Mouse (Mus musculus) MEL (cell line): ENCODE measurements at regions not wholly inside any gene's neighbourhood (a gene's known extent, or its start where the extent isn't known, plus 50 kb on each side); places are given as distances from the start of the nearest gene placed in this dataset.

Experiments
- DNase-seq: peaks from one replicate; pipeline ENCODE4 v3.0.0; 2011; ENCODE audit warnings: low read depth, low spot score
- H3K27ac ChIP-seq: 2 replicates; pipeline ENCODE4 v1.5.1; 2012; ENCODE audit warnings: low read depth, mild to moderate bottlenecking, control low read depth, low read length, moderate library complexity; ENCODE audit not compliant: control insufficient read depth
- H3K27me3 ChIP-seq, 2 experiments: fragments of 150-350 bp in 1 of 2; sonication (generic) in 1 of 2; 2 replicates each; pipeline ENCODE4 v1.6.1; 2012; ENCODE audit warnings: low read length in 2 of 2, mild to moderate bottlenecking in 2 of 2, improper control_type of control experiment in 1 of 2, moderate library complexity in 1 of 2; ENCODE audit not compliant: insufficient read depth in 2 of 2, control insufficient read depth in 1 of 2
- H3K36me3 ChIP-seq, 2 experiments: 2 replicates each; pipeline ENCODE4 v1.6.1; 2012 to 2014; ENCODE audit warnings: low read length in 2 of 2, improper control_type of control experiment in 1 of 2, inconsistent platforms in 1 of 2, mild to moderate bottlenecking in 1 of 2; ENCODE audit not compliant: insufficient read depth in 2 of 2, control insufficient read depth in 1 of 2
- H3K4me1 ChIP-seq, 2 experiments: fragments of 150-350 bp in 1 of 2; sonication (generic) in 1 of 2; 2 replicates each; pipeline ENCODE4 v1.6.1; 2012; ENCODE audit warnings: low read length in 2 of 2, improper control_type of control experiment in 1 of 2, mild to moderate bottlenecking in 1 of 2; ENCODE audit not compliant: insufficient read depth in 2 of 2, control insufficient read depth in 1 of 2
- H3K4me3 ChIP-seq, 2 experiments: fragments of 150-350 bp in 1 of 2; sonication (generic) in 1 of 2; 2 replicates each; pipeline ENCODE4 v1.5.1; 2012; ENCODE audit warnings: low read depth in 2 of 2, low read length in 2 of 2, mild to moderate bottlenecking in 2 of 2, moderate library complexity in 2 of 2, control low read depth in 1 of 2, improper control_type of control experiment in 1 of 2; ENCODE audit not compliant: control insufficient read depth in 1 of 2, insufficient read depth in 1 of 2
- H3K79me2 ChIP-seq: 2 replicates; pipeline ENCODE4 v1.6.1; 2012; ENCODE audit warnings: mild to moderate bottlenecking, low read length, moderate library complexity; ENCODE audit not compliant: control insufficient read depth, poor library complexity, insufficient read depth
- H3K9ac ChIP-seq: 2 replicates; pipeline ENCODE4 v1.6.1; 2012; ENCODE audit warnings: low read depth, mild to moderate bottlenecking, control low read depth, low read length, moderate library complexity; ENCODE audit not compliant: control insufficient read depth, poor library complexity, severe bottlenecking
- H3K9me3 ChIP-seq: fragments of 150-350 bp; sonication (generic); replicated peaks from 2 replicates; pipeline ENCODE4 v1.6.1; 2012; ENCODE audit warnings: mild to moderate bottlenecking, low read length, improper control_type of control experiment, moderate library complexity; ENCODE audit not compliant: insufficient read depth
- BHLHE40 ChIP-seq: IDR thresholded peaks from 2 replicates; pipeline ENCODE4 v1.6.1; 2012; ENCODE audit warnings: low read depth, mild to moderate bottlenecking, inconsistent platforms, low read length, improper control_type of control experiment, borderline replicate concordance
- CHD1 ChIP-seq: IDR thresholded peaks from 2 replicates; pipeline ENCODE4 v1.6.1; 2012; ENCODE audit warnings: low read depth, mild to moderate bottlenecking, inconsistent platforms, low read length, improper control_type of control experiment
- CHD2 ChIP-seq: IDR thresholded peaks from 2 replicates; pipeline ENCODE4 v1.6.1; 2011; ENCODE audit warnings: low read length, improper control_type of control experiment
- CTCF ChIP-seq, 3 experiments: IDR thresholded peaks in 2 of 3; conservative IDR thresholded peaks in 1 of 3; 2 replicates each; pipeline ENCODE4 v1.5.1; 2011 to 2012; ENCODE audit warnings: low read length in 3 of 3, low read depth in 2 of 3, mild to moderate bottlenecking in 2 of 3, improper control_type of control experiment in 1 of 3, inconsistent platforms in 1 of 3, mixed read lengths in 1 of 3, moderate library complexity in 1 of 3; ENCODE audit not compliant: control insufficient read depth in 1 of 3, insufficient read depth in 1 of 3, poor library complexity in 1 of 3, severe bottlenecking in 1 of 3
- ELF1 ChIP-seq: IDR thresholded peaks from 2 replicates; pipeline ENCODE4 v1.6.1; 2014; ENCODE audit warnings: low read depth, mild to moderate bottlenecking, inconsistent platforms, low read length, improper control_type of control experiment, moderate library complexity
- MAZ ChIP-seq: IDR thresholded peaks from 2 replicates; pipeline ENCODE4 v1.6.1; 2012; ENCODE audit warnings: low read depth, mild to moderate bottlenecking, inconsistent platforms, low read length, improper control_type of control experiment
- MEF2A ChIP-seq: IDR thresholded peaks from 2 replicates; pipeline ENCODE4 v1.6.1; 2014; ENCODE audit warnings: low read depth, mild to moderate bottlenecking, inconsistent platforms, low read length, improper control_type of control experiment; ENCODE audit not compliant: poor library complexity, insufficient replicate concordance, severe bottlenecking; ENCODE audit errors: extremely low read depth
- MYB ChIP-seq: IDR thresholded peaks from 2 replicates; pipeline ENCODE4 v1.6.1; 2011; ENCODE audit warnings: mild to moderate bottlenecking, low read depth, low read length, improper control_type of control experiment
- NELFE ChIP-seq: IDR thresholded peaks from 2 replicates; pipeline ENCODE4 v1.6.1; 2011; ENCODE audit warnings: low read depth, low read length, improper control_type of control experiment
- NRF1 ChIP-seq: IDR thresholded peaks from 2 replicates; pipeline ENCODE4 v1.6.1; 2014; ENCODE audit warnings: low read depth, mild to moderate bottlenecking, inconsistent platforms, low read length, improper control_type of control experiment, moderate library complexity; ENCODE audit not compliant: poor library complexity, insufficient read depth, severe bottlenecking
- POLR2AphosphoS2 ChIP-seq: IDR thresholded peaks from 2 replicates; pipeline ENCODE4 v1.6.1; 2011; ENCODE audit warnings: low read length, improper control_type of control experiment
- RAD21 ChIP-seq: IDR thresholded peaks from 2 replicates; pipeline ENCODE4 v1.6.1; 2011; ENCODE audit warnings: mild to moderate bottlenecking, low read depth, low read length, improper control_type of control experiment
- RCOR1 ChIP-seq: IDR thresholded peaks from 2 replicates; pipeline ENCODE4 v1.6.1; 2012; ENCODE audit warnings: low read depth, mild to moderate bottlenecking, inconsistent platforms, low read length, improper control_type of control experiment
- SMC3 ChIP-seq: IDR thresholded peaks from 2 replicates; pipeline ENCODE4 v1.6.1; 2011; ENCODE audit warnings: low read depth, low read length, improper control_type of control experiment
- UBTF ChIP-seq: IDR thresholded peaks from 2 replicates; pipeline ENCODE4 v1.6.1; 2012; ENCODE audit warnings: low read depth, mild to moderate bottlenecking, inconsistent platforms, low read length, improper control_type of control experiment, moderate library complexity, borderline replicate concordance; ENCODE audit not compliant: insufficient read depth
- USF1 ChIP-seq: IDR thresholded peaks from 2 replicates; pipeline ENCODE4 v1.6.1; 2014; ENCODE audit warnings: low read depth, mild to moderate bottlenecking, inconsistent platforms, low read length, improper control_type of control experiment, moderate library complexity
- ZKSCAN1 ChIP-seq: IDR thresholded peaks from 2 replicates; pipeline ENCODE4 v1.6.1; 2012; ENCODE audit warnings: low read depth, mild to moderate bottlenecking, inconsistent platforms, low read length, improper control_type of control experiment, moderate library complexity
- ZMIZ1 ChIP-seq: IDR thresholded peaks from 2 replicates; pipeline ENCODE4 v1.6.1; 2012; ENCODE audit warnings: low read depth, mild to moderate bottlenecking, inconsistent platforms, low read length, improper control_type of control experiment, moderate library complexity
- ZNF384 ChIP-seq: IDR thresholded peaks from 2 replicates; pipeline ENCODE4 v1.6.1; 2012; ENCODE audit warnings: low read depth, mild to moderate bottlenecking, inconsistent platforms, low read length, improper control_type of control experiment

DNA sequence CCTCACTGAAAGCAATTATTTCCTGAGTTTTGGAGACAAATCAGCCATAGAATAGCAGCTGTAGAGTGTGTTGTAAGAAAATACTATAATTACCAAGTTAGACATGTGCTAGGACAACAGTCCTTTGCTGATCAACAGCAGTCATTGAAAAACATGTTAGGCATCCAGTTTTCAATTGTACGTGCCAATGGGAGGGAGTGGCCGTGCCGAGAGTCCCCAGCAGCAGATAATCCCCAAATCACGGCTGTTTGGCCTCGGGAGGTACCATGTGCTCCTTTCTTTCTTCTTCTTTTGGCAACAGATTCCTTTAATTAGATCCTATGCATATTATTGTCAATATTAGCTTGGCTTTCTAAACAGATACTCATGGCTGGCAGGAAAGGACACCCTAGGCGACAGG is 88.4 kb upstream of the Meis1 start:
- Histone ChIP-seq H3K9me3 (no peaks in the 10 kb centered on the region), H3K27me3 (peaks cover 12 to 14% of the 10 kb centered on the region in 2 experiments), H3K9ac (no peak overlapping the region), H3K79me2 (no peaks in the 10 kb centered on the region), H3K4me1 (peaks cover 0 to 8% of the 10 kb centered on the region in 2 experiments; a peak in 2 of 4 replicates), H3K36me3 (peaks cover 0 to 6% of the 10 kb centered on the region in 2 experiments; a peak in 2 of 4 replicates), H3K4me3 (no peak overlapping the region), H3K27ac (no peak overlapping the region)
- no peak for DNase-seq
- TF ChIP-seq SMC3 = no peak
- TF ChIP-seq POLR2AphosphoS2 = no peak
- TF ChIP-seq ZMIZ1 = no peak
- TF ChIP-seq ELF1 = no peak
- no peak for TF ChIP-seq CHD1
- TF ChIP-seq MYB = no peak
- no peak for TF ChIP-seq RAD21
- no peak for TF ChIP-seq UBTF
- TF ChIP-seq CHD2 = no peak
- TF ChIP-seq ZKSCAN1 = no peak
- no peak for TF ChIP-seq BHLHE40
- no peak for TF ChIP-seq CTCF (IDR thresholded peaks at IDR 0.05 in 2 of 3, conservative IDR thresholded peaks at IDR 0.05 in 1 of 3; ENCODE audit: control insufficient read depth in 1 of 3, insufficient read depth in 1 of 3, low read depth in 2 of 3, low read length in 3 of 3, poor library complexity in 1 of 3, severe bottlenecking in 1 of 3)
- TF ChIP-seq MEF2A = no peak
- TF ChIP-seq ZNF384 = no peak
- TF ChIP-seq NELFE = no peak

- no peak for DNase-seq
- TF ChIP-seq NRF1 (no peak), MAZ (no peak), BHLHE40 (no peak), ZNF384 (no peak), USF1 (no peak), SMC3 (no peak), ZKSCAN1 (no peak), RCOR1 (no peak)
- H3K79me2 ChIP-seq = no peaks in the 10 kb centered on the region
- H3K9me3 ChIP-seq = no peaks in the 10 kb centered on the region
- H3K27me3 ChIP-seq = peaks cover 8 to 10% of the 10 kb centered on the region in 2 experiments
- H3K9ac ChIP-seq = no peak overlapping the region
- no peak overlapping the region for H3K27ac ChIP-seq
- peaks cover 0 to 7% of the 10 kb centered on the region in 2 experiments; a peak in 2 of 4 replicates for H3K36me3 ChIP-seq
- peaks cover 0 to 8% of the 10 kb centered on the region in 2 experiments; a peak in 2 of 4 replicates for H3K4me1 ChIP-seq
- no peak overlapping the region for H3K4me3 ChIP-seq
These were observed 90.3 kb upstream of the Meis1 start for GRCm38 (mm10) chr11:19109055-19109454.
